Mouse (Mus musculus) kidney, postnatal 0 days (tissue): ENCODE measurements at regions not wholly inside any gene's neighbourhood (a gene's known extent, or its start where the extent isn't known, plus 50 kb on each side); places are given as distances from the start of the nearest gene placed in this dataset.
A peak's percentile ranks its signal among the peaks of the same experiment; 100 is the strongest.

Source experiments
- ATAC-seq: fragments of 200-750 bp; cut with Nextera tagmentation; replicated peaks from 2 replicates; pipeline ENCODE4 v1.8.0; 2017; ENCODE audit warnings: low read depth, moderate number of reproducible peaks, moderate TSS enrichment, moderate library complexity; ENCODE audit not compliant: low FRiP score
- DNase-seq: peaks from one replicate; pipeline ENCODE4 v3.0.0-alpha.2; 2016; ENCODE audit warnings: low spot score
- H3K27ac ChIP-seq: fragments of 300-500 bp; sonication (generic); 2 replicates; pipeline ENCODE4 v1.5.1; 2014; ENCODE audit warnings: mild to moderate bottlenecking
- H3K27me3 ChIP-seq: fragments of 300-500 bp; sonication (generic); 2 replicates; pipeline ENCODE4 v1.6.1; 2014; ENCODE audit warnings: low read length, mixed read lengths; ENCODE audit not compliant: insufficient read depth
- H3K36me3 ChIP-seq: fragments of 300-500 bp; sonication (generic); 2 replicates; pipeline ENCODE4 v1.6.1; 2014; ENCODE audit warnings: low read length, mixed read lengths; ENCODE audit not compliant: insufficient read depth
- H3K4me1 ChIP-seq: fragments of 300-500 bp; sonication (generic); replicated peaks from 2 replicates; pipeline ENCODE4 v1.6.1; 2014; ENCODE audit warnings: antibody characterized with exemption, low read length, mixed read lengths; ENCODE audit not compliant: insufficient read depth
- H3K4me2 ChIP-seq: fragments of 300-500 bp; sonication (generic); 2 replicates; pipeline ENCODE4 v1.6.1; 2014; ENCODE audit warnings: mild to moderate bottlenecking, low read length, moderate library complexity, mixed read lengths
- H3K4me3 ChIP-seq: fragments of 300-500 bp; sonication (generic); replicated peaks from 2 replicates; pipeline ENCODE4 v1.5.1; 2014; ENCODE audit warnings: low read depth, low read length
- H3K9ac ChIP-seq: fragments of 300-500 bp; sonication (generic); 2 replicates; pipeline ENCODE4 v1.6.1; 2014; ENCODE audit warnings: low read depth, low read length
- H3K9me3 ChIP-seq: fragments of 300-500 bp; sonication (generic); replicated peaks from 2 replicates; pipeline ENCODE4 v1.6.1; 2016; ENCODE audit warnings: low read length, inconsistent platforms, mixed read lengths
- CTCF ChIP-seq: IDR thresholded peaks from 2 replicates; pipeline ENCODE4 v1.5.1; 2016; ENCODE audit warnings: antibody characterized with exemption, low read depth, mild to moderate bottlenecking, moderate library complexity
- WGBS: fragments of 180-500 bp; shearing (Covaris S2); extraction: QIAGEN DNeasy Blood & Tissue Kit; methylation state at CpG from one replicate; pipeline ENCODE4 v1.1.7; 2014; 5-methylcytosine and 5-hydroxymethylcytosine counted together

GRCm38 (mm10) chr12:98047765-98048164, 211.5 kb downstream of the Galc start:
- no peak for DNase-seq
- ATAC-seq: no peak
- WGBS: 88% methylated on average over 8 of the region's 8 CpGs
- no peak for TF ChIP-seq CTCF
- no peaks in the 10 kb centered on the region for H3K9me3 ChIP-seq
- 0 out of 2 replicates have a peak, but pooled peaks cover 7% of the 10 kb centered on the region for H3K4me1 ChIP-seq
- H3K9ac ChIP-seq: no peak overlapping the region
- H3K4me2 ChIP-seq: no peak overlapping the region
- H3K36me3 ChIP-seq: no peaks in the 10 kb centered on the region
- H3K27ac ChIP-seq: no peak overlapping the region
- H3K4me3 ChIP-seq: no peak overlapping the region
- no peaks in the 10 kb centered on the region for H3K27me3 ChIP-seq

- no peak overlapping the region for H3K4me3 ChIP-seq
- H3K27me3 ChIP-seq: no peaks in the 10 kb centered on the region
- H3K9me3 ChIP-seq: no peaks in the 10 kb centered on the region
- TF ChIP-seq CTCF: no peak
- 0 out of 2 replicates have a peak, but pooled peaks cover 7% of the 10 kb centered on the region for H3K4me1 ChIP-seq
- no peak overlapping the region for H3K9ac ChIP-seq
- ATAC-seq (no peak), DNase-seq (no peak)
- H3K4me2 ChIP-seq: no peak overlapping the region
- H3K27ac ChIP-seq: no peak overlapping the region
- no peaks in the 10 kb centered on the region for H3K36me3 ChIP-seq
- WGBS: 68% methylated on average over 11 of the region's 11 CpGs
Observed at GRCm38 (mm10) chr12:98046459-98047440, 212.5 kb downstream of the Galc start.

GRCm38 (mm10) chr12:98045784-98046458, 213.3 kb downstream of the Galc start:
- H3K36me3 ChIP-seq: no peaks in the 10 kb centered on the region
- no peak overlapping the region for H3K4me2 ChIP-seq
- H3K9ac ChIP-seq: no peak overlapping the region
- H3K9me3 ChIP-seq: no peaks in the 10 kb centered on the region
- no peaks in the 10 kb centered on the region for H3K27me3 ChIP-seq
- no peak overlapping the region for H3K4me3 ChIP-seq
- no peak overlapping the region for H3K27ac ChIP-seq
- H3K4me1 ChIP-seq: 0 out of 2 replicates have a peak, but pooled peaks cover 7% of the 10 kb centered on the region
- no peak for TF ChIP-seq CTCF
- ATAC-seq (no peak), DNase-seq (peak; percentile 12)
- 71% methylated on average over 5 of the region's 5 CpGs for WGBS

DNA sequence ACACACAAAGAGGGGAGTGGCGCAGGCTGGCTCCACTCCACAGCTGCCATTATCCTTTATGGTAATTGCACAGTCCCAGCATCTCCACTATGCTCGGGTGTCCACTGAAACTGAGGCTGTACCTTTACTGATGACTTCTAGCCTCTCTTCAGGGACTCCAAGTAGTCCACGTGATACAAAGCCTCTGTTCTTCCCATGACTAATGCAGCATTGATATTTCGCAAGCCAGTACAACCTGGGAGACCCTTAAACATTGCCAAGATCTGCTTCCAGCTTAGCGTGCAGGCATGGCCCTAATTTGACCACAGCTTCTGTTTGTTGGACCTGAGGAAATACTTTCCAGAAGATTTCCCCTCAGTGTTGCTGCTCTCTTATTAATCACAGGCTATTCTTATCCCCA, 215.8 kb downstream of the Galc start:
- Histone ChIP-seq H3K4me1 (no peaks in the 10 kb centered on the region), H3K27me3 (no peaks in the 10 kb centered on the region), H3K9me3 (no peaks in the 10 kb centered on the region), H3K4me3 (no peak overlapping the region), H3K9ac (no peak overlapping the region), H3K4me2 (no peak overlapping the region), H3K27ac (no peak overlapping the region), H3K36me3 (no peaks in the 10 kb centered on the region)
- no peak for TF ChIP-seq CTCF
- ATAC-seq (no peak), DNase-seq (no peak)
- WGBS: 75% methylated on average over 5 of the region's 5 CpGs

GRCm38 (mm10) chr12:98039677-98040076, 219.6 kb downstream of the Galc start:
- Histone ChIP-seq H3K36me3 (no peaks in the 10 kb centered on the region), H3K4me1 (no peaks in the 10 kb centered on the region), H3K4me2 (no peak overlapping the region), H3K9ac (no peak overlapping the region), H3K27ac (no peak overlapping the region), H3K9me3 (no peaks in the 10 kb centered on the region), H3K4me3 (no peak overlapping the region), H3K27me3 (no peaks in the 10 kb centered on the region)
- TF ChIP-seq CTCF: no peak
- WGBS: 87% methylated on average over 4 of the region's 4 CpGs
- DNase-seq (no peak), ATAC-seq (no peak)

DNA sequence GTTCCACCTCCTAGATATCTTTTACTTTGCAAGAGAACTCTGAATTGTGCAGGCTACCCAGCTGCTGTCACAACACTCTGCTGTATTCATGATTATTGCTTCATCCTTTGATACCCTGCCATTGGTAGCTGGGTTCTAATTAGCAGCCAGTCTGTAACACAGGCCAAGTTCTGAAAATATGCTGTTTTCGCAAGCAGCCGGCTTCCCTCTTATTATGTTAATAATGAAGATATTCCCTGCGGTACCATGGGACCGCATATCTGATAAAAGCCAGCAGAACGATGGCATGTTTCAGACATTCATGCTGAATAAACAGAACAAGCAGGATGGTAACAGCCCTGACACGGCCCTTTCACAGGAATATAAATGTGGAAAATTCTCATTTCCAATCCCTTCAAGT, 235.6 kb downstream of the Galc start:
- no peak overlapping the region for H3K9ac ChIP-seq
- no peaks in the 10 kb centered on the region for H3K9me3 ChIP-seq
- 84% methylated on average over 6 of the region's 6 CpGs for WGBS
- H3K36me3 ChIP-seq: no peaks in the 10 kb centered on the region
- no peaks in the 10 kb centered on the region for H3K4me1 ChIP-seq
- no peak overlapping the region for H3K27ac ChIP-seq
- no peak for DNase-seq
- ATAC-seq: no peak
- TF ChIP-seq CTCF: no peak
- H3K27me3 ChIP-seq: no peaks in the 10 kb centered on the region
- H3K4me3 ChIP-seq: no peak overlapping the region
- no peak overlapping the region for H3K4me2 ChIP-seq
